Mouse (Mus musculus) spleen, postnatal 4 days (tissue): ENCODE data around the gene Serhl.
A peak's percentile ranks its signal among the peaks of the same experiment; 100 is the strongest.

Experiments
- DNase-seq, 2 experiments: peaks; one replicate each; pipeline ENCODE4 v3.0.0; 2022; ENCODE audit warnings: low spot score in 2 of 2

Serhl gene

GRCm38 (mm10) chr15:83162818-83163485, 73.6 kb downstream of the Serhl start:
- DNase-seq: peak in 1 of 2 experiments; percentile 51

GRCm38 (mm10) chr15:83164971-83165471, 75.7 kb downstream of the Serhl start:
- DNase-seq: peak in 1 of 2 experiments; percentile 64

GRCm38 (mm10) chr15:83165526-83166315, 76.4 kb downstream of the Serhl start:
- peak in 1 of 2 experiments; percentile 59 for DNase-seq
